Mouse (Mus musculus): ENCODE results near the gene Scp2. TPM values are rescaled to one million over a fixed set of nuclear protein-coding genes. Genes with fewer than 3 reads are reported as not detected.
"Not testable (repeated sequence)": the region's sequence is repeated elsewhere in the genome, so short reads cannot be mapped to it uniquely, and the experiment has no call there.

Scp2 gene
- total RNA-seq, 2 experiments from 2014 or later = 339 to 391 TPM

DNA sequence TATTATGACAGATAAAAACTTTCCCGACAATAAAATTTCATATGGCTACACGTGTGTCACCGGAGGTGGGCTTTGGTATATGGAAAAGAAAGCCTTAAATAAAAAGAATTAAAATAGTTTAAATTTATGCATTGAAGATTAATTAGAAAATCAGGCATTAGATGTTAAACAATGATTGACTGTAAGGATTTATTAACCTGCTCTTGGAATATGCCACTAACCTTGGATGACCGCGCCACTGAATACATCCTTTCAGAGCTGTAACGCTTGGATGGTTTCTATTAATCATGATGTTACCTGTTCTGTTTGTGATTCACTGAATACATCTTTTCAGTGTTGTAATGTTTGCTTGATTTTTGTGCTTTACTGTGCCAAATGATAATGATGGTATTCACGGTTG lies 35.1 kb downstream of the Scp2 start:
- no peak for DNase-seq

DNA sequence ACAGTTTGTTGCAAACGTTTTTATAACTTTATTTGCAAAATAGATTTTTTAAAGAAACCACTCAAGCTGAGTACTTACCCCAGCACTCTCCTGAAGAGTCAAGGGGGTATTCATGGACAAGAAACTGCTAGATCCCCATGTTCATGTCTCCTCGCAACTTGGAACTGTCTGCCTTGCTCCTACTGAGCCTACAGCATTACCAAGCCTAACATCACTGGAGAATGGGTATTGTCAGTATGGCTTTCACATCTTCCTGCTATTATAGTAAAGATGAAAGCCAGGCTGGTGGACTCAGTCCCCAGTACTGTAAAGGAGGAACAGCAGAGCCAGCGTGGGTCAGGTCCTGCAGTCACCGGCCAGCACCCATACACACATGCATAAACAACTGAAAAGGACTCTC lies 48.5 kb downstream of the Scp2 start, which contains the start of gene Podn:
Gene Podn (minus strand): TSS at position 101 of the 400 bp plus-strand sequence.
- no peak for DNase-seq

DNA sequence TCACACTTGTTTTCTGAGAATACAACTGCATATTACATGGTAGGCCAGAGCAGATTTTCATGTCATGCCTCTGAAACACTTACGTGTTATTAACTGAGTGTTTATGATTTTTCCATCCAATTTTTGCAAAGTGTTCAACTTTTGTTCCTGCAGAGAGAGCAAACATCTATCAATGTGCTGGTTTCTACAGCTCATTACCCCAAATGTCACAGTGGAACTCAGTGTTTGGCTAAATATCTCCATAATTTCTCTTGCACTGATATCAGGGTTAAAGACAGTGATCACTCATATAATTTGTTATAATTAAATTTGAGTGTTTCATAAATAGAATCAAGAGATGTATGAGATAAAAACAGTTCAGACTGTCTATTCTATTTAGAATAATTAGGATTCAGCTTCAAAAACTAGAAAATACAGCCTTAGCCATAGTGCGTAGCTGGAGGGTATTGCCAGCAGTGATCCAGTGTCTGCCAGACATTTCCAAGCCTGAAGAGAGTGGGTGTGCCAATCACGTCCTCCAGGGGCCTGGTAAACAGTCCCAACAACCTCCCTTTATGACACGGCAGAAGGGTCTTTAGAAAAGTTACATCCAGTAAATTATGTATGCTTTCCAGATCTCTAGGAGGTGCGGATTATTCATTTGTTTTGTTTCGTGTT lies 51.9 kb downstream of the Scp2 start:
- no peak for DNase-seq

DNA sequence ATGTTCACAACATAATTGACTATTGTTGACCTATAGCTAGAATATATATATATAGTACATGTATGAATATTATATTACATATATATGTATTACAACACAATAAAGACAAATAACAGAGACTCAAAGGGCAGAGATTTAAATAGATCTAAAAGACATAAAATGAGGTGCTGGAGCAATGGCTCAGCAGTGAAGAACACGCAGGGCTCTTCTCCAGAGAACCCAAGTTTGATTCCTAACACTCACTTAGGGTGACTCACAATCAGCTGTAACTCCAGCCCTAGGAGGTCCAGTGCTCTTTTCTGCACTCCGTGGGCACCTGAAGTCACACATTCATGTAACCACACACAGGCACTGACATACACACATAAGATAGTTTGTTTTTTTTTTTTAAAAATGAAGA lies 60.8 kb downstream of the Scp2 start:
- no peak for DNase-seq

DNA sequence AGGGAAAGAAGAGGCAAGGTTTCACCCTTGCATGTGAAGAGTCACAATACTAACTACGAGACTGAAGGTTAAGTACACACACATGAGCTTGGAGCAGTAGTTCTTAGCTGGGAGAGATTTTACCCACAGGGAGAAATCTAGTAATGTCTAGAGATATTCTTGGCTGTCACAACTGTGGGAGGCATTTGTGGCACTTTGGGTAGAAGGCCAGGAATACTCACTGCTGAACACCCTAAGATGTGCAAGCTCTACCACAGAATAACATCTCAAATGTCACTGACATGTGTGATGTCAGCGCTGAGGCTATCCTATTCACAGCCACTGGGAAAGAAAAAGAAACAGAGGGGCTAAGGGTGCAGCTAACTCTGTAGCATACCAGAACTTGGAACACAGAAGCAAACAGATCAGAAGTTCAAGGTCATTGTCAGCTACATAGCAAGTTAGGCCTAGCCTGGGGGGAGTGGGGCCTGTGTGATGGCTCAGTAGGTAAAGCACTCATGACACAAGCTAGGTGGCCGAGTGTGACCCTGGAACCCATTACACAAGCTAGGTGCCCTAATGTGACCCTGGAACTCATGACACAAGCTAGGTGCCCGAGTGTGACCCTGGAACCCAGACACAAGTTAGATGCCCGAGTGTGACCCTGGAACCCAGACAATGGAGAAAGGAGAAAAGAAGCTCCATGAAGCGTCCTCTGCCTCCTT lies 61.6 kb downstream of the Scp2 start:
- DNase-seq = no peak

DNA sequence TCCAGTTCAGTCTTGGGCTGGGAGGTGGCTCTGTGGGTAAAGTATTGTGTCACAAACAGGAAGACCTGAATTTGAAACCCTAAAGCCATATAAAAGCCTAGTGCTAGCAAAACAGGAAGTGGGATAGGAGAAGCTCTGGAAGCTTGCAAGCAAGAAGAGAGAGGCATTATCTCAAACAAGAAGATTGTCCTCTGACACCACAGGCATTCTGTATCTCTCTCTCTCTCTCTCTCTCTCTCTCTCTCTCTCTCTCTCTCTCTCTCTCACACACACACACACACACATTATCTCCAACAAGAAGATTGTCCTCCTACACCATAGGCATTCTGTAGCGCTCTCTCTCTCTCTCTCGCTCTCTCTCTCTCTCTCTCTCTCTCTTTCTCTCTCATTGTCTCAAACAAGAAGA lies 62.4 kb downstream of the Scp2 start:
- DNase-seq = no peak

DNA sequence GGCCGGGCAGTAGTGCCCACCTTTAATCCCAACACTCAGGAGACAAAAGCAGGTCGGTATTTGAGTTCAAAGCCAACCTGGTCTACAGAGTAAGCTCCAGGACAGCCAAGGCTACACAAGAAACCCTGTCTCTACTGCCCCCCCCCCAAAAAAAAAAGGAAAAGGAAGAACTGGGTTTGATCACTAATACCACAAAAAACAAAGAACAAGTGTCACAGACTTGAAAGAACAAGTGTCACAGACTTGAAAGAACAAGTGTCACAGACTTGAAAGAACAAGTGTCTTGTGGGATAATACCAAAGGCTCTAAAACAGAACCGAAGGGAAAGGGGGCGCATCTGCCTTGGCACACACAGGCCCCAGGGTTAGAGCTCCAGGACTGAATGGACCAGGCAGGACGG lies 63.9 kb downstream of the Scp2 start:
- DNase-seq = no peak

DNA sequence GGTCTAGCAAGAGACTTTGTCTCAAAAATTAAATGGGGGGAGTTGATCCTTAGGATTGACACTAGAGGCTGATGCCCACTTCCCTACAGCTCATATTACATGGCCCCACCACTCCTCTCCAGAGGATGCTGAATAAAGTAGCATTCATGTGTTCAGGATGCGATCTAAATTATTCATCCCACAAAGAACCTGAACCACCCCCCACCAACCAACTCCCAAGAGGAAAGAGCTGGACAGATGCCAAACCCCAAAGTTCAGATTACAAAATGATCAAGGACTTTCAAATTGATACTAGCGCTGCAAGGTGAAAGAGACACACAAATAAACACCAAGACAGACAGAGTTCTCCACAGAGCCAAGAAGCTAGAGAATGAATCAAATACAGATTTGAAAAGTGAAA lies 65.0 kb downstream of the Scp2 start:
- DNase-seq = no peak

DNA sequence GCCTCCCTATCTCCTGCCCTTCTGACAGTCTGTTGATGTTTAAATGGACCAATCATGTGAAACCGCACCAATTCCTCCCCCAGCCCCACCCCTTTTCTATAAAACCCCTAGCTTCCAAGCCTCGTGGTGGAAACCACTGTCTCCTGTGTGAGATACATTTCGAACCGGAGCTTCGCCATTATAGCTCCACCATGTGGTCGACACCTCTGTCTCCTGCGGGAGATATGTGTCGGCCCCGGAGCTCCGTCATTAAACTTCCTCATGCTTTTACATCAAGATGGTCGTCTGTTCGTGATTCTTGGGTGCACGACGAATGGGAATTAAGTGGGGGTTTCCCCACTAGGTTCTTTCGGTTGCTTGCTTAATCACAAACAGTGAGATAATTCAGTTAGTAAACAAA lies 65.6 kb downstream of the Scp2 start:
- not testable (repeated sequence) for DNase-seq

DNA sequence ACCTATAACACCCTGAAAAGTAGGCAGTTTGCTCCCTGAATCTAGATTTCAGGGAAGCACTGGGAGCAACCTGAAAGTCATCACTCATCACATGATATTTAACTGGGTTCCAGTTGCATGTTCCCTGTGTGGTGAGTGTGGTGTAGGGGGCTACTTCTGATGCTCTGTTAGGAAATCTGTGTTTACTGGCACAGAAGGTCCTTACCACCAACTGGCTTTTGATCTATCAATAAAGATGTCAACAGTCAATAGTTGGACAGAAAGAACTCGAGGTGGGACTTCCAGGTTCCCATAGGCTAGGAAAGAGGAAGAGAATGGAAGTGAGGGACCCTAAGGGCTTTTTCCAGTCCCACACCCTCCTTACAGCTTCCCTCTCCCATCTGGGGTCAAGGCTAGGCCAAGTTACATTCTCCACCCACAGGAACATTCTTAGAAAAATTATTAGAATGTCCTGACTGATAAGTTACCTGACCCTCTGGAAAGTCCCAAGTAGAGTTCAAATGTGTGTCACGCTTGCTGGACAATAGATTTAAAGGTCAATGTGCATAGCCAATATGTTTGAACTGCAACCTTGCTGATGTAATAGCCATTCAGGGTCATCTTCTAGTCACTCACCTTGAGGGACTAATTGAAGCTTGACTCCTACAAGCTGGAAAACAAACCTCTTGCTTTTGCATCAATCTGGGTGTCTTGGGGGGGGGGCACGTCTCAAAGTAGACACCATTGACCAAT lies 67.4 kb downstream of the Scp2 start:
- DNase-seq = no peak

DNA sequence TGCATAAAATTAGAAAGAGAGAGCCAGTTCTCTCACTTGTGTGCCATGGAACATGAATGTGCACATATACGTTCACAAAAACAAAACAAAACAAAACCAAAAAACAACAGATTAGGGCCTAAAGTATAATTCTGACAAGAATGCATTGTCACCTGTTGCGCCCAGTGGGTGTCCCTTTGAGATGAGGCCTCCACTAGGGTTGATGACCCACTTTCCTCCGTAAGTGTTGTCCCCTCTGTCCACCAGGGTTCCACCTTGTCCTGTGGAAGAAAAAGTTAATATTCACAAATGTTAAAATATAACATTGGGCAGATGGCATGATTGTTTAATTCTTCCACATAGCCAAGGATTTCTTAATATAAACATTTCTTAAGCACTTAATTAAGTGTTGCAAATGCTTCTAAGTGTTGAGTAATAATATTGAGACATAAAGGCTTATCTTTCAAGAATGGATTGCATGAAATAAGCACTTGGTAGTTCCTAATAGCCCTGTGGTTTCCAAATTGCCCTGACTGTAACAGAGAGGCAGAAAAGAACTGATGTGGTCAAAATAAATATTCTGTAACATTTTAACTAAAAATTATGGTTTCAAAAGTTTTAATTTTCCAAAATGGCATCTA lies 70.5 kb downstream of the Scp2 start:
- no peak for DNase-seq

DNA sequence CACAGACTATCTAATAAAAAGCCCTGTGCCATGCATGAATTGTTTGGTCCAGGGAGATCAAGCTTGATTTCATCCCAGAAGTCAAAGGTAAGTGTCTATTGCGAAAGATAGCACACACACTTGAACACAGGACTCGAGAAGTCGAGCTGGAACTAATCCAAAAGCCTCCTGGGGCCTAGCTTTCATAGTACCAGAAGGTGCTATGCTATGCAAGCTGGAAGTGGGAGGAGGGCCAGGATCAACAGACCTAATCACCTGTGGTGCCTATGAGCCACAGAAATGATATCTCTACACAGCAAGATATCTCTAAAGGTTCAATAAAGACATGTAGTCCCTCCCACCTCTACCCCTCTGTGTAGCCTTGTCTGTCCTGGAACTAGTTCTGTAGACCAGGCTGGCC lies 72.7 kb downstream of the Scp2 start:
- no peak for DNase-seq

DNA sequence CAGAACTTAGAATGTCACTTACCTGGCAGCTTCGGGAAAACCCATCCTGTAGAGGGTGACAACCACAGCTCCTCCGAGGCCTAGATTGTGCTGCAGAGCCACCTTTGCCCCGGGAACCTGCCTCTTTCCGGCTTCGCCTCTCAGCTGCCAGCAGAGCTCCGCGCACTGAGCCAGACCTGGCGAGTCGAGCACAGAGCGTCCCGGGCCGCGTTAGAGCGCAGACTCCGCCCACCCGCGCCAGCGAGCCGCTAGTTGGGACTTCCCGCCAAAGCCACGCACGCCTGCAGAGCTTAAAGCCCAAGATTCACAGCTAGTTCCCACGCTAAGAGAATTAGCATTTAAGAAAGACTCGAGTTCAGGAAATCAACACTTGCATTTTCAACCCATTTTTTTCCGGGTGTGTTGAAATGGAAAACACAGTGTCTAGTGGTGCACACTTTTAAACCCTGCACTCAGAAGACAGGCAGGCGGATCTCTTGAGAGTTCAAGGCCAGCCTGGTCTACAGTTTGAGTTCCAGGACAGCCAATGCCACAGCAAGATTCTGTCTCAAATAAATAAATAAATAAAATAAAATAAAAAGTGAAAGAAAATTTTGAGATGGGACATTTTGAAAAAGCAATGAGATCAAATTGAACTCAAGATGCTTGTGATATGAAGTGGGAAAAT lies 73.4 kb downstream of the Scp2 start:
- DNase-seq = peak; percentile 95 to 98

DNA sequence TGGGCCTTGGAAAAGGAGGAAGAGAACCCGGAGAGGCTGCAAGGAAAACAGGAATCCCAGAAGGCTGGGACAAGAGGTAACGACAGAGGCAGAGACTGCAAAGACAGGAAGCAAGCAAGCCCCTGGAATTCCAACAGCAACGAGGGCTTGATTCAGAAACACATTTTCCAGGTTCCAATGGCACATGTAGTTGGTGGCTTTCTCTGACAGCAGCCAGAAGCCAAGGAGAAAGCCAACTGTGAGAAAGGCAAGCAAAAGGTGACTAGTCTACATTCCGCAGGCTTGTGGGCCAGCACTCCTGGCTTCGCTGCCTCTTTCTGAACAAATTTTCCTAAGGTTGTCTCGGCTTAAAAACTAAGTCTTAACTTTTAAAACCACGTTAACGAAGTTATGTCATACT lies 74.1 kb downstream of the Scp2 start:
- peak in 1 of 2 experiments; percentile 55 for DNase-seq

DNA sequence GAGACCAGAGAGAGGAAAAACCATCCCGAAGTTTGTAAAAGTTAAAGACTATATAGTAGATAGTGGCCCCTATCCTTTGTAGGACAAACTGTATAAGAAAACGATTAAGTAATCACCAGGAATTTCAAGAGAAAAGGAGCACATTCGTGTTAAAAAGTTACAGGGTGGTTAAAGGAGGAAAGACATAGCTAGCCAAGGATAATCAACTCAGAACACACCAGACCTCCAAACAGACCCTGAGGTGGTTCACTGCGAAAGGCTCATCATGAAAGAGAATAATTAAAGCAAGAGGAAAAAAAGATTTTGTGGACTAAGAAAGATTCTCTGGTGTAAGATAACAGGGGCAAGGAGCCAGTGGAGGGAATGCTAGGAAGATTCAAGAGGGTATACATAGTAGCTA lies 74.5 kb downstream of the Scp2 start:
- no peak for DNase-seq

DNA sequence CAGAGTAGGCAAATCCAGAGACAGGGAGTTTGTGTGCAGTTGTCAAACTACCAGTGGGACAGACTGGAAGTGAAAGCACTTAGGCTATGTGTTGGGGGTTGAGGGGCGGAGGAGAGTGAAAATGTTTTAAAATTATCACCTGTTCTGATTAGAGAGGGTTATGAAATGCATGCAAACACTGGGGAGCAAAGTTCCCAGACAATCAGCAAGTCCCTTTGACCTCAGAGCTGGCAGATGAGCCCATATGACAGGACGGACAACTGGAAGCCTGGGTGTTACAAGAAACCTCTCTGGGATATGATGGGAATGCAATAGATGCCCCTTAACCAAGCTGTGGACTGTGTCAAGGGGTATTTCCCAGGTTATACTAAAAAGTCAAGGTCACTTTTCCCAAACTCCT lies 76.7 kb downstream of the Scp2 start:
- no peak for DNase-seq

DNA sequence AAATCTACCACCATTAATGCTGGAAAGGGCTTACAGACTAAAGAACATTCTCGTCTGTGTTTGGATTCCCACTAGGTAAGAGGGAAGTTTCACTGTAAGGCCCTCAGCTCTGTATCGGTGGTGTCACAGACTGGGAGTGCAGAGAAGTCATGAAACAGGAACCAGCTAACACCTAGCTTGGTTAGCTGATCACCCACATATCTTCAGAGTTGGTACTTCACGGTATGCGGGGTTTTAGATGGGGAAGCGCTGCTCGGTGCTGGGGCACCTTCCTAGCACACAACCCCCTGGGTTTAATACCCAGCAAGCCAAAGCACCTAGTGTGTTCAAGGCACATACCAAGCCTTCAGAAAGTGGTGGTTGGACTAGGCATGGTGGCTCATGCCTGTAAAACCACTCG lies 77.5 kb downstream of the Scp2 start:
- no peak for DNase-seq

DNA sequence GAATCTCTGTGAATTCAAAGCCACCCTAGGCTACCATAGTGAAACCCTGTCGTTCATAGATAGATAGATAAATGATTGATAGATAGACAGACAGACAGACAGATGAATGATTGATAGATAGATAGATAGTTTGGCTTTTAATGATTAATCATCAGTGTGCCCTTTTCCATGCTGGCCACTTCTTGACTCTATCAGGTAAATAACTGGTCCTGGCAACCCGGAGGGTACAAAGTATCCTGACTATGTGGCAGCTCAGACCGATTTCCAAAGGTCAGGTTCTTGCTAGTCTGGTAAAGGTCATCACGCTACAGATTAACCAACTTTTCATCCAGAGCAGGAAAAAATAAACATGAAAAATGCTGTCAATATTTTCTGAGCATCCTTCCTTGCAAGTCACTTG lies 78.2 kb downstream of the Scp2 start:
- no peak for DNase-seq

DNA sequence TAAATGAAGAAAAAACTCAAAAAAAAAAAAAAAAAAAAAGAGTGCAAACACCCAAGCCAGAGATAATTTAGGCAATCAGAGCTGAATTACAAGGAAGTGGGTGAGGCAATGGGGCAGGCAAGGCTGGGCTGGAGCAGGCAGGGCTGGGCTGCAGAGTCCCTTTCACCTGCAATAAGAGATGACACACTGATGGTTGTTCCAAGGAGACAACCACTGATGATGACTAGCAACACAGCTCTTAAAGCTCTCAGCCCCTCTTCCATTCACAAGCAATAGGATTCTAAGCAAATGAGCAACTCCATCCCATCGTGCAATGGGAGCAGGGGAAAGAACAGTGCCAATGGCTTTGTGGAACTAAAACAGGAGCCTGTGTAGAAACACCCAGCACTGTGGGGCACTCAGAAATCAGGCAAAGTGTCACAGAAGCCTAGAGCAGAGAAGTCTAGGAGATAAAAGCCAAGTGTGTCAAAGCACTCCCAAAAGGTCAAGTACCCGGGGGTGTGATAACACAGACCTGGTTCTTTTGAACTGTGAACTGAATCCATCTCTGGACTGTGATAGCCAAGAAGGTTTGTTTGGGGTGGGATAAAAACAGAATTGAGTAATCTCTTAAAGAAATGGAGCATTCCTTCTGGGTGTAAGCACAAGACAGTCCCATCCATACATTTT lies 79.5 kb downstream of the Scp2 start:
- peak; percentile 24 to 38 for DNase-seq

DNA sequence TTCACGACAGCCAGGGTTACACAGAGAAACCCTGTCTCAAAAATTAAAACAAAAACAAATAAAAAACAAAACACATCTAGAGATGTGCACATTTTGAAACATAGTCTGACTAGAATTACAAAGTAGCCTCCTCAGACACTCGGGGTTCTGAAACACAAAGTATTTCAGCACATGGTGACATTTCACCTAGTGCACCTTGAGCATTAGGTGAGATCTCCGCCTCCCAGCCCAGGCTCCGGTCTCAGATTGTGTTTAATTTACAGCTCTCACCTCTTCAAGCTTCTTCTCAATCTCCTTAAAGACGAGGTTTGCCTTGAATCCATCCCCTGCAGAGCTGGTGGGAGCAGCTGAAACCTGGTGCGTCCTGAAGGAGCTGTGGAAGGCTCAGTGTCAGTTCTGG lies 81.2 kb downstream of the Scp2 start:
- DNase-seq = no peak

DNA sequence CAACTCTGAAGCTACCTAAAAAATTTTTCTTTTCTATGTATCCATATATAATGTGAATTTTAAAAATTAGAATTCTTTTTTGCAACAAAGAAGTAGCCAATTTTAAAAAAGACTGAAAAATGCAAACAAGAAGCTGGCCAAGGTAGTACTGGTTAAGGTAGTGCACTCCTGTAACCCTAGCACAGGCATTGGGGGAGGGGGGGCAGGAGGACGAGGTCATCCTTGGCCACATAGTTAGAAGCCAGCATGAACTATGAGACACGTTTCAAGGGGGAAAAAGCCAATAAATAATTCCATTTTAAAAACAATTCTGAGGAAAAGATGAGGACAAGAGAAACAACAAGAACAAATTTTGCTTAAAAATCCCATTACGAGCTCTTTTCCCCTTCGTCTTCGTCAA lies 82.3 kb downstream of the Scp2 start:
- DNase-seq = no peak

DNA sequence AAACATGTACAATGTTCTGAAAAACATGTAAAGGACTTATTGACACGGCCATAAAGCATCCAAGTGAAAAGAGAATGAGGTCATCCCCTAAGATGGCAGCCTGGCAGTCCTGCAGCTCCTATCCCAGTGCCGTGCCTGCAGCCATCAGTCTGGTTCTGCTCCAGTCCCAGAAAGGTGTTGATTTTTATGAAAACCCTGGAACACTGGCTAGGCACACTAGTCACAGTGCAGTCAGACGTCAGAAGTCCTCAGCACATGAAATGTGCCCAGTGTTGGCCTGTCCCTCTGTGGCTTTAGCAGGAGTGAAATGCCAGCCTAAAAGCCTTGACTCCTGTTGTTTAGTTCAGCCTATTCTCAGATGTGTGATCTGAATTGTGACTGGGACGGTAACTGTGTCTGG lies 84.0 kb downstream of the Scp2 start:
- DNase-seq = no peak

All from heart, adult 18-20 months (tissue).